Mouse (Mus musculus): ENCODE data around the gene Mbtps1.

Gene Mbtps1

DNA sequence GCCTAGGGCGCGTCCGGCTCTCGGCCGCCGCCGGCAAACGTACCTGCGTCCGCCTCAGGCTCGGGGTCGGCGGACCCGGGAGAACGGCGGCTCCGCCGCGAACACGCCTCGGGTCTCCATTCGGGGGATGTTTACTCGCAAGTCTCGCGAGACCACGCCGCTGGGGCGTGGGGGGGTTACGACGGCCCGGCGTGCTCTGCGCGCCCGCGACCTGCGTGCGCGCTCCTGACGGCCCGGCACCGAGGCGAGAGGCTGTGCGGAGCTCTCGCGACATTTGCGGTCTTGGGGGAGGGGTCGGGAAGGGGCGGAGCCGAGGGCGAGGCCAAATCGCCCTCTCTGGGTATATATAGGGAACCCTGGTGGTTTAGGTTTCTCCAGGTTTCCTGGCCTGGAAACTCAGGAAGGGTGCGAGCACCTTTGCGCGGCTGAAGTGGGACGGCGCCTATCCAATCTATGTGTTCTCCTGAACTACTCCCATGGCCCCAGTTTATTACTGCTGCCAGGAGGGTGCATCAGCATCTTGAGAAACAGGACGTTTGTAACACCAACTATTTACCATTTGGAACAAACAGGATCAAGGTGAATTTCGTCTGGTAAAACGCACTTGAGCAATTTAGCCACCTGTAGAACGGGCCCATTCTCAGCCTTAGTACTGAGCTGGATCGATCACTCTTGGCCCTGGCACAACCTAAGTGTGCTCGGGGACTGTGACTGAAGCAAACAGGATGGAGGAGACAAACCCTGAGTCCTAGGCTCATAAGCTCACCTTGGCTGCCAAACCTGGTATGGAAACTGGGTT, at the start of gene Mbtps1:
Mbtps1 (minus strand) TSS at position 133 of the 799 bp plus-strand sequence.
- DNase-seq, result peak; percentile 98

DNA sequence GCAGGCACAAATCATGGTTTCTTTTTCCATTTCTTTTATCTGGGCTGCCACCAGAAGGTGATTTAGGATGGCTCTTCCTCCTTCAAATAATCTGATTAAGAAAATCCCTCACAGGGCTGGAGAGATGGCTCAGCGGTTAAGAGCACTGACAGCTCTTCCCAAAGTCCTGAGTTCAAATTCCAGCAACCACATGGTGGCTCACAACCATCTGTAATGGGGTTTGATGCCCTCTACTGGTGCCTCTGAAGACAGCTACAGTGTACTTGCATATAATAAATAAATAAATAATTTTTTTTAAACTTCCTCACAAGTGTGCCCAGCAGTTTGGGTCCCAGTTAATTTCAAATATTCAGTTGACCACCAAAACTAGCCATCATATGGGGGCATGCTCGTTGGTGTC, 47.7 kb upstream of the Mbtps1 start:
- DNase-seq, result no peak

DNA sequence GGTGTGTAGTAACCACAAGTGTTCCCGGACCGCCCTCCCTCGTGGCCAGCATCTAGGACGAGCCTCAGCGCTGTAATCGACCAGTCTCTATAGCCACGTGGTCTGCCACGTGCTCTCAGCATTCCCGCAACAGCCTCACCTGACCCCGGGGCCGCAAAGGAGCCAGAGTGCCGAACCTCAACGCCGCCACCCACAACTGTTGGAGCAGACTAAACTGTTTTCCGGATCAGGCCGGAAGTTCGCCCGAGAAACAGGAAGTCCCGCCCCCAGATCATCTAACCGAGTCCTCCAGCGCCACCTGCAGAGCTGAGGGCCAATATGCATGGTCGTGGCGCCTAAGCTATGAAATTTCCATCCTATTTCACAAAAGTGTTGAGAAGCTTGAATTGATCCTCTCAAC, 46.5 kb upstream of the Mbtps1 start, which contains the start of gene Taf1c:
Taf1c (minus strand) TSS at position 227 of the 400 bp plus-strand sequence.
- DNase-seq, result peak; percentile 94

DNA sequence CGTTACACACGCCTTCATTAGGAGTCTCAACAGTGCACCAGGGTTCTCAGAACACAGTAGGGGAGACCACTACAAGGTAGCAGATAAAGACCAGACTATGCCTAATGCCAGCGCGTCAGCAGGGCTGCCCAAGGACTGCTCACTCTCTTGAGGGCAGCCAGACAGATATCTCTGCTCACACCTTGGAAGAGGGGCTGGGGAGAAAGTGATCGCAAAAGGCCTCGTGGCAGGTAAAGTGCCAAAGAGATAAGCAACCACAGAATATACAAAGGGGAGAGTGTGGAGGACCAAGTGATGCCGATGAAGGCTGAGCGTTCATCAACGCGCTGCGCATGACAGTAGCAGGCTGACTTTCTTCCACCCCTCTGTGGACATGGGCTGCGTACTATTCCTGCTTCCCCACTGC, 45.9 kb upstream of the Mbtps1 start:
- no peak for DNase-seq

DNA sequence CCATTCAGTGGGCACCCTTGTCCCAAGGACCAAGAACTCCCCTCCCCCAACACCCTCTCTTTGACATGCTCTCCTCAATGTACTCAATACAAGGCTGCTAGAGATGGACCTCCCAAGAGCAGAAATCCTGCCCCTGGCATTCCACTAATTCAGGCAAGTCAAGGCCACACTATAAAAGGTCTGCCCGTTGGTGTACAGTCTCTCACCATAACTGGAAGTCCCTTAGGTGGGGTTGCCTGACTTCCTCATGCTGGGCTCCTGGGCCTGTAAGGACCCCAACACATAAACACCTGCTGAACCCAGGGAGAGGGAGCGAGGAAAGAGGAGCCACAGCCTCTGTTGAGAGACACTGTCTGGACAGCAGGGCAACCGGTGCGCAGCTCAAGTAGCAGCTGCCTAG, 45.2 kb upstream of the Mbtps1 start:
- DNase-seq, result no peak

DNA sequence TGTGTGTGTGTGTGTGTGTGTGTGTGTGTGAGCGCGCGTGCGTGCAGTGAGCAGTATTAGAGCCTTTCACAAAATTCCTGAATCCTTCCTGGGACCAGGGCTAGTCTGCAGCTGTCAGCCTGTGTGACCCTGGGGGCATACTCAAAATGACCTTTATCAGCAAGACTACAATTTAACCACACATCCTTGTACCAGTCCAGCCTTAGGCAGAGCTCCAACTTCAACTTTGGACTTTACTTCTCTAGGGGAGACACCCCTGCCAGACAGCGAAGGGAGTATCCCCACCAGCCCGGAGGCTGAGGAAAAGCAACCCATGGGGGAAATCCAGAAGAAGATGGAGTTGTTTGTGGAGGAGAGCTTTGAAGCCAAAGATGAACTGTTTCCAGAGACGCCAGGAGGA, 32.9 kb upstream of the Mbtps1 start:
- no peak for DNase-seq

DNA sequence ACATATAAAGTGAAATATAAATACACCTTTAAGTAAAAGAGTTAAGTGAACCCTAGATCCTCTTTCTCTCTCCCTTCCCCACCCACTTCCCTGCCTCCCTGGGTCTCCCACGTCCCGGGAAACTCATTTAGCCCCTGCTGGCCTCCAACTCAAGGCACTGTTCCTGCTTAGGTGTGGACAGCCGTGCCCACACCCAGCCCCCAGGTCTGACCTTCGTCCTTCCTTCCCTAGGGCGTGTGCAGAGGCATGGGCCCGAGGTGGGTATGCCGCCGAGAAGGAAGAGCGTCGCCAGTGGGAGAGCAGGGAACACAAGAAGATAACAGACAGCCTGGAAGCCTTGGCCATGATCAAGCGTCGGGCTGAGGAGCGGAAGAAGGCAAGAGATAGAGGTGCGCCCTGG, 31.8 kb upstream of the Mbtps1 start:
- DNase-seq, result no peak

DNA sequence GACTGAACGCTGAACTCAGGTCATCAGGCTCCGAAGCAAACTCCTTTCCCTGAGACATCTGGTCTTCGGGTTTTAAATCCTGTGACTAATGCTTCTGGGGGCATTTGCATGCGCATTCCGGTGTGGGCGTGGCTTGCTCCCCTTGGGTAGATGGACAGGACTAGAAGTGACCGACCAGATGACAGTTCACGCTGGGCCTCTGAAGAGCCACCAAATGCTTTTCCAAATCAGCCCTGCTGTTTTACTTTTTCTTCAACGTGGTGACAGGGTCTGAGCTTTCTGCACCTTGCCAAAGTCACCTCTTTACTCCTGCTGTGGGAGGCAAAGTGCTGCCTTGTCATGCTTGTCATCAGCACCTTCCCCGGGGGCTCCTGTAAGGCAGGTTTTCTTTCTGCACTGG, 30.3 kb upstream of the Mbtps1 start:
- DNase-seq, result no peak

DNA sequence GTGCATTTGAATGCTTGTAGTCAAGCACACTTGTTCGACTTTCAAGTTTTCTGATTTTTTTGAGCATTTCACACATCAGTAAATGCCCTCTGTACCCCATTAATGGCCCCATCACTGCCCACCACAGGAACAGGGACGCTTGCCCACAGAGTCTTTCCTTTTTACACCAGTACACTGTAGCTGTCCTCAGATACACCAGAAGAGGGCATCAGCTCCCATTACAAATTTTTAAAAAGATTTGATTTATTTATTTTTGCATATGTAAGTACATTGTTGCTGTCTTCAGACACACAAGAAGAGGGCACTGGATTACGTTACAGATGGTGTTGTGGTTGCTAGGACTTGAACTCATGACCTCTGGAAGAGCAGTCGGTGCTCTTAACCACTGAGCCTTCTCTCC, 29.8 kb upstream of the Mbtps1 start:
- DNase-seq, result no peak

DNA sequence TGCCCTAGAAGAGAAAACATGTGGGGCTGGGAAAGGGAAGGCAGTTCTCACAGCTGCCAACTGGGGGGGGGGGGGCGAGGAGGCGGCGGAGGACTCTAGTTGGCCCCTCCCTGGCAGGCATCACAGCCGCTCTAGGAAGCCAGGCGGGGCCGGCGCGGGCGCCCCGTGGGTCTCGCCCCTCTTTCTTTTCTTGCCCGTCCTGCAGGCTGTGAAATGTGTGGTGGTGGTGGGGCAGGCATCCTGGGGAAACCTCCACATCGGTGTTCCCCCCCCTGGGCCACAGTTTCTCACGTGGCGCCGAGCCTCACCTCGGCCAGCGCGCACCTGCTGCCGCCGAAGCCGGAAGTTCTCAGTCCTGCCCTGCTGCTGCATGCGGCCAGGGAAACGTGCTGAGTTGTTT, 27.4 kb upstream of the Mbtps1 start:
- no peak for DNase-seq

DNA sequence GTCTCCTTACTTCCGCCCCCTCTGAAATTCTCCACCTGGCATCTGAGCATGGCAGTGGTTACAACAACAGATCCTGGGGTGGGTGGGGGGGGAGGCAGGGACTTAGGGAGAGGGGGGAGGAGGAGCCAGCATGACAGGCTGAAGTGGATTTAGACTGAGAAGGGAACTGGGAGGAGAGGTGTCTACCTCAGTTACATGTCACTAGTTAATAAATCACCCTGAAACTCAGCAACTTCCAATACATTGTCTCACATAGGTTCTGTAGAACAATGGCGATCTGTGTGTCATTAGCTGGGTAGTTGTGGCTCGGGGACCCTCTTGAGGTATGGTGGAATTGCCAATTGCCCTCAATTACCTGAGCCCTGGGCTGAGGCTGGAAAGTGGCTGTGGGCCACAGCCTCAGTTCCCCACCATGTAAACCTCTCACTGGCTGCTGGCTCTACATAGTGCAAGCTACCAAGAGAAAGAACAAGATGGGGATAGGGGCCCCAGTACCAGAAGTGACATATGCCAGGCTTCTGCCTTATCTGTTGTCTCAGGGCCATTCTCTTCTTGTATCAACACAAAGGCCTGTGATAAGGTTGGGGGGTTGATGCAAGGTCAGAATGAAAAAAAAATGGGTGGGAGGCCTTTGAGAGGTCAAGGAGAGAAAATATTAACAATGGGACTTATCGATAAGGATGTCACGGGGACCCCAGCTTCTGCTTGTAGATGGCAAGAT, 22.1 kb upstream of the Mbtps1 start:
- no peak for DNase-seq

DNA sequence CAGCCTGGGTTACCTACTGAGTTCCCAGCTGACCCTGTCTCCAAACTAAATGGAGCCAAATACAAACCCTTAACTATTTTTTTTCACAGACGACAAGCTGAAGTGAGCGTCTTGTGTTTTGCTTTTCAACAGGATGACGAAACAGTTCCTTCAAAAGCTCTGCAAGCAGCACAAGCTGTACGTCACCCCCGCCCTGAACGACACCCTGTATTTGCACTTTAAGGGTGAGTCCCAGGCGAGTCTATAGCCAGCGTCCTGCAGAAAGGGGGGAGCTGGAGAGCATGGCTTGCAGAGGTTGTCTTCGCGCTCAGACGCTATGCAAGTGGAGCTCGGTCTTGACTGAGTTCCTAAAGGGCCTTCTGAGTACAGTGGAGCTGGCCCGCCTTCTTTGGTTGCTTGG, 20.6 kb upstream of the Mbtps1 start:
- no peak for DNase-seq

DNA sequence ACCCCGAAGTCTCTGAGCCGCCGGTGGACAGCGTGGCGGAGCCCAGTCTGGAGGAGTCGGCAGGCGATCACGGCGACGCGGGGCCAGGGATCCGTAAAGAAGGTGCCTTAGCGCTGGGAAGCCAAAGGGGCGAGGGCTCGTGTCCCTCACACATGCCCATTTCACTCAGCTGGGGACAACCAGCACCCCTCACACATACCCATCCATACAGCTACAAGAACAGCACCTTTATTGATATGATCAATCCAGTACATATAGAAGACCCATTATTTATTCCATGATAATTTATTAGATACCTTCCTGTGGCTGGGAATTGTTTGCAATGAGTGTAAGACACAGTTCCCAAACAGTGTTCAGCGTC, 16.8 kb upstream of the Mbtps1 start:
- DNase-seq, result no peak

DNA sequence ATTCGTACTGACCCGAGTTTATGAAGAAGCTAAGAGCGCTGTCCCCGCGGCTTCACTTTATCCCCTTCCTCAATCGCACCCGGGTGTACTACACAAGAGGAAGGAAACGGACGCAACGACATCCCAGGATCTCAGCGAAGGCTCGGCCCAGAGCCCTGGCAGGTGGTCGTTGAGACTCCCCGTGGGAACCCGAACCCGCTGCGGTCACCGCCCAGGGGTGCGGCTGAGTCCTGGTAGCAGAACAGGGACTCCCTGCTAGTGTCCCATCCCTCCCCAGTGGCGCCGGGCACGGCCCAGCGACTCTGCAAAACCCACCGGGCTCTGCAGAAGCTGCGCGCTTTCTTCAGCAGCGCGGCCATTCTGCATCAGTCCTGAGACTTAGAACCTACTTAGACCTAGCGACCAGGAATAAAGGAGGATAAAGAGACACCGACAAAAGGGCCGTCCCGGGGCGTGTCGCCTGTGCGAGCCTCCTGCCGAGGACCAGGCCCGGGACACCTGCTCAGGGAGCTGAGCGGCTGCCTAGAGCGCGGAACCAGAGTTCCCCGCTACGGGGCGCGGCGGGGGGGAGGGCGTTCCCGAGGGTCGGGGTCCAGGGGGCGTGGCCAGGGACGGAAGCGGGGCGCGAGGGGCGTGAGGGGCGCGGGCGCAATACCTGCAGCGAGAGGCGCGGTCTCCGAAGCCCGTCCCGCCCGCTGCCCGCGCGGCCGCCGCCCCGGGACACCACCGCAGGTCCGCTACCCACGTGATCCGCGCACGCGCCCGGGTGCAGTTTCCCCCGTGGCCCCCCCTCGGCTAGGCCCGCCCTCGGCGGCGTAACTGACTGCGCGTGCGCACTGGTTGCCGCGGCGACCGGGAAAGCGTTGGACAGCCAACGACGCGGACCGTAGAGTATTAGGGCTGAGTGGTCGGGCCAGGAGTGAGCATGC, 16.2 kb upstream of the Mbtps1 start, which contains the start of the genes Hsdl1 and Dnaaf1:
Hsdl1 (minus strand) TSS at position 747 of the 929 bp plus-strand sequence.
Dnaaf1 (plus strand) TSS at position 799 of the 929 bp plus-strand sequence.
- peak; percentile 97 for DNase-seq

DNA sequence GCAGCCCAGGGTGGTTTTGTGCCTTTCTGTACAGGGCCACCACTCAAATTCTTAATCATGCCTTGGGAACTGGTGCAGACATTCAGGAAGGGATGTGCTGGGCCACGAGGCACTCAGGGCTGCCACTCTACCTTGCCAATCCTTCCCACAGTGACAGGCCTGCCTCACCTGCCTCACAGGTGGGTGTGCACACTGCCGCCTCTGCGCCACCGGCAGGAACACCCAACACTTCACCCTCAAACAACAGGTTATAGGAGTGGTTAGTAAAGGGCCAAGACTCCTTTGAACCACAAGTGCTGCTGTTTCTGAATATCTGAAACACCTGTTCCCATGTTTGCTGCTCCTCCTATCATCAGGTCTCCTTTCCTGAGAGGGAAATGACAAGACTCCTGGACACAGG, 13.9 kb upstream of the Mbtps1 start:
- DNase-seq, result no peak

DNA sequence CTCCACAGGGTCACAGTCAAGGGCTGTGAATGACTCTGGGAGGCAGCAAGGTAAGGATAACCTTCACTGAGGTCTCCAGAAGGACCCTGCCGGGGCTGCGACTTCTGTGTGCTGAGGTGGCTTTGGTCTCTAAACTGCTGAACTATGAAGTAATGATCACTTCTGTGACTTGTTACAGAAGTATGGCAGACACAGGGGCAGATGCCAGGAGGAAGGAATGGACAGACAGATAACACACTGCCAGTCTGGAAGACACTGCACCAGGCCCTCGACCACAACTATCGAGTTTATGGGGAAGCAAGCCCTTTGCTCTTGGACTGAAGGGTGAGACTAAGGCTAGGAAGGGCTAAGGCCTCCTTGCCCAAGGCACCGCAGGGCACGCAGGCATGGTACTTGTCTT, 12.6 kb upstream of the Mbtps1 start:
- DNase-seq, result no peak

DNA sequence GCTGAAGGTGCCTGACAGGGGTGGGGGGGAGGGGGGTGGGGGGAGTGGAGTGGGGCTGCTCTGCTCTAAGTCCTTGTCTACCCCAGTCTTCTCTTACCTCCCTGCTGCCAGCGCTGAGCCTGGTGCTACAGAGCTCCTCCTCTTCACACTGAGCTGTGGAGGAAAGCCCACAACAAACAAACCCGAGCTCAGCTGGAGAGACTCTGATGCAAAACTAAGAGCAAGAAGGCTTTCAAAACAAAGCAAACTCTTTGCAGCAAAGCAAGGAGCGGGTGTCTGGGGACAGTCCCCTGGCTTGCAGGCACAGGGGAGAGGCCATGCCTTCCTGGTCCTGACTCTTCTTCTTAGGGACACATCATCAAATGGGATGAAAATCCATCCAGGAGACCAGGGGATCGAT, 11.3 kb upstream of the Mbtps1 start:
- no peak for DNase-seq

DNA sequence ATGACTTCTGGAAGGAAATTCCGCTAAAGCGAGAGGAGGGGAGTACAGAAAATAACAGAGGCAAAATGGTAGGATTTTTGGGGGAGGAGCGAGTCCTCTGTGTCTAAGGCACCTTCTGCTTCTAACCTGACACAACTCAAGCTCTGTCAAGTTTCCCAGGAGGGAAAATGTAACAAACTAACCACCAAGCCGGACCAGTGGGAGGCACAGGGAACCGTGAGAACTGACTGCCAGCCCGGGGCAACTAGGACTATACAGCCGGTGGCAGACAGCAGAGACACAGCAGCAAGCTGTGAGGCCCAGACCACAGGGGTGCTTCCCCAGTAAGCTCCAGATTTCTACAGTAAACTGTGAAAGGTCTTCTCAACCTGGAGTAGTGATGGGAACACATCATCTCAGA, 10.4 kb upstream of the Mbtps1 start:
- DNase-seq, result no peak

DNA sequence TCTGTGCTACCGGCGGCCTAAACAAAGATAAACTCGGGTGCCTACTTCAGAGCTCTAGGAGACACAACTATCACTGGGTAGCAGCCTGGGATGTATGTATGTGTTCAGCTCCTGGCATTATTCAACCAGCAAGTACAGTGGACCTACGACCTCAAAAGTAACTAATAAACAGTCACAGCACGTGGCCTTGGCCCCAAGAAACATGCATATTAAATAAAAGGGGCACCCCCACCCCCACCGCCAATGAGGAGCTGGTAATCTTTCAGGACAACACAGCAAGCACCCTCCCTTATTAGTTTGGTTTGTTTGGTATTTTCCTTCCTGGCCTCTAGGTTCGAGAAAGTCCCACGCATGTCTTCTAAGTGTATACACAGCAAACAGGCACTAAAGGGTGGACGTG, 9.7 kb upstream of the Mbtps1 start:
- no peak for DNase-seq

DNA sequence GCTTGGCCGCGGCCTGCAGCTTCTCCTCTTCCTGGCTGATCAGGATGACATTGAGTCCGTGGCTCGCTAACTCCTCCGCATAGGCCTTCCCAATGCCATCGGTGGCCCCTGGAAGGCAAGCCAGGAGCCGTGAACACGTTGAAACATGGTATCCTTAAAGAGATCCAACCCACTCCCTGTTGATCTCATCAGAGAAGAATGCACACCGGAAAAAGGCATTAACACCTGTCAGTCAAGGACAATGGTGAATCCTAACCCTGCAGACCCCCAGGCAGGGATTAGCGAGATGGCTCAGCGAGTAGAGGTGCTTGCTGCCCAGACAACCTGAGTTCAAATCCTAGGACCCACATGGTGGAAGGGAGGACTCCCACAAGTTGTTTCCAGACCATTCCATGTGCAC, 7.8 kb upstream of the Mbtps1 start:
- no peak for DNase-seq

DNA sequence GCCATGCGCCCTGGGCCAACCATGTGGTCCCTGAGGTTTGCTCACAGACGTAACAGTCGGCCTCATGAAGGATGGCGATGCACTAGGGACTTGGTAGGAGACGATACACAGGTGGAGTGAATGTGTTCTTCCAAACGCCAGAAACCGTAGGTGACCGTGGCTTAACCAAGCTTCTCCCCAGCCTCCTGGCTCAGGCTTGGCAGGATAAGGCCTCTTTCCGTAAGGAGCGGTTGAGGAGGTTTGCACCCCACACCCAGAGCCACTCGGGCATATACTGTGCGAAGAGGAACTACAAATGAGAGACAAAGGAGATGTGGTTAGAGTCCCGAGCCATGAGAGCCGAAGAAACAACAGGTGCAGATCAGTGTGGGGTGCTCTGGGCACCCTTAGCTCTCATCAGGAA, 5.3 kb upstream of the Mbtps1 start:
- no peak for DNase-seq

DNA sequence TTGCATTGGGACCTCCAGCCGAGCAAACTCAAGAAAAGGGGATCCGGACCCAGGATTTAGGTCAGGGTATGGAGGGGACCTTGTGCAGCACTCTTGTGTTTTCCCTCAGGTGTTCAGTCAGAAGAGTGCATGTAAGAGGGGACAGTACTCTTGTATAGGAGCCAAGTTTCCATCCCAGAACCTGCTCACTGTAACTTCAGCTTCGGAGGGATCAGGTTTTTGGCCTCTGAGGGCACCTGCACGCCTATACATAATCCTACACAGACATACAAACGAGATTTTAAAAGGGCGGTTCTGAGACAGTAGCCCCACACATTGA, 826 bp upstream of the Mbtps1 start:
- DNase-seq, result no peak

DNA sequence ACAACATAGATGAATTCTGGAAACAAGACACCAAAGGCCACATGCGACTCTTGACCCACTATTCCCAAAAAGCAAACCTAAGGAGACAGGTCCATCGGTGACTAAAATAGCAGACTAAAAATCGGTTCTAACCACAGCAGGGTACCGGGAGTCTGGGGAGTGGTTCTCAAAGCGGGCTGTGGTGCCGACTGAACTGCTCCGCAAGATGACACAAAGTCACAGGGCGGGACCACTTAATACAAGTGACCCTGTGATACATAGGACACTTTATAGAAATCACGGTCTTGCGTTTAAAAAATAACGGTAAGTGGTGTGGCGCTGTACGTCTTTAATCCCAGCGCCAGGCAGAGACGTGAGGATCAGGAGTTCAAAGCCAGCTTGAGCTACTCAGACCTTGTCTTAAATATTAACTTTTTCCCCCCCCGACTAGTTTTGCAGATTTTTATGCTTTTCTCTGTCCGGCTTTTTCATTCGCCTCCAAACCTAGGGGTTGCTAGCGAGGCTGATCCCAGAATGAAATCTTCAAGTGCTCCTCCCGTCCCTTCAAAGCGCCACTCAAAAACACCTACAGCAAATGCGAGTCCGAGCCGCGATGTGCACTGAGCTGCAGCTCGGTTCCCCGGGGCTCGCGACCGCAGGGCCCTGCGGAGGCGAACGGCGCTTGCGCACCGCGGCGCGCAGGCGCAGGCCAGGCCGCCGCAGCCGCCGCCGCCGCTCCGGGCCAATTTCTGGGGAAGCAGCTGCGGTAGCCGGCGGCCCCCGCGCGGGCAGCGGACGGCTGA, 523 bp downstream of the Mbtps1 start:
- DNase-seq, result no peak

All from cerebellum, adult 8-10 months (tissue).